Mouse (Mus musculus): ENCODE measurements at regions not wholly inside any gene's neighbourhood (a gene's known extent, or its start where the extent isn't known, plus 50 kb on each side); places are given as distances from the start of the nearest gene placed in this dataset.

DNA sequence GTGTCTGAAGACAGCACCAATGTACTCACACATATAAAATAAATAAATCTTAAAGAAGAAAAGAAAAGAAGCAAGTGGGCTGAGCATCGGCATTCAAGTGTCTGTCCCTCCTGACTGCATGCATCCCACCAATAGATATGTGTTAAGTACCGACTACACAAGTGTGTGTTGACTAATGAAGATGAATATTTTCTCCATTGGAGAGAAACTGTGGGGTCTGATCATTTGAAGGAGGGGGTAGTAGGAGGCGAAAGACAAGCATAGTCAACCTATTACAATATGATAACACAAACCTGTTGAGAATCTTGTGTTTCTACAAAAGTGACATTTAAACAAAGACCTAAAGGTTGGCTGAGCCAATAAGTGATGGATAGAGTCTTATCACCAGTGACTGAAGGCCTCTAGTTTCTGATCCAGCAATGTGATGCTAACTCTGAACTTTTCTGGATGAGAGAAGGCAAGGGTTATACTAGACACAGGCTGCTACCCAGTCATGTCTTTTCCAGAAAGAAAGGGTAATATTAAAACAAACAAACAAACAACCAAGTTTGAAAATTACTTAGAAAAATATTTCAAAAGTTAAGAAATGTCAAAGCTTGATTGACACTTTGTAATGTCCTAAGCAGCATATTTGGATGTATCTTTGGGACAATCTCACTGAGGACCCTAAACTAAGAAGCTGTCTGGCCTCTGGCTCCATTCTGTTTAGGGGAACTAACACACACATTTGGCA is 113.4 kb upstream of the Cpsf6 start:
- Histone ChIP-seq H3K27me3 (replicated peaks) (no peaks in the 10 kb centered on the region), H3K36me3 (replicated peaks in 1 of 2; ENCODE audit: control insufficient read depth in 1 of 2, insufficient read depth in 1 of 2, low read length in 1 of 2) (no peaks in the 10 kb centered on the region), H3K9ac (ENCODE audit: insufficient read depth, low read depth) (no peak overlapping the region), H3K4me3 (replicated peaks in 1 of 3; ENCODE audit: low read depth in 2 of 3, low read length in 2 of 3, poor library complexity in 1 of 3) (no peak overlapping the region), H3K4me1 (ENCODE audit: control insufficient read depth in 1 of 2, insufficient read depth in 2 of 2) (peaks cover 0 to 12% of the 10 kb centered on the region in 2 experiments; a peak in 2 of 4 replicates), H3K27ac (ENCODE audit: insufficient read depth, low read depth) (no peak overlapping the region), H3K9me3 (replicated peaks; ENCODE audit: low read length) (no peaks in the 10 kb centered on the region), H3K4me2 (ENCODE audit: insufficient read depth, low read depth, poor library complexity, severe bottlenecking) (no peak overlapping the region), H3K79me2 (replicated peaks; ENCODE audit: control insufficient read depth, extremely low read depth, insufficient read depth, poor library complexity, severe bottlenecking) (no peaks in the 10 kb centered on the region)
- DNase-seq (ENCODE audit: extremely low read depth) = no peak
- in situ Hi-C loops (cut with MboI; ENCODE audit: low pct_ligation_motif_present, low pct_unique_long_range_greater_than_20kb, low sequenced_read_pairs) = no loop called here
- no peak for TF ChIP-seq JUND (conservative IDR thresholded peaks at IDR 0.05; ENCODE audit: low read depth, low read length)
- TF ChIP-seq SIN3A (IDR thresholded peaks at IDR 0.05; ENCODE audit: low read length) = no peak
- TF ChIP-seq CHD2 (IDR thresholded peaks at IDR 0.05; ENCODE audit: low read length) = no peak
- TF ChIP-seq E2F4 (IDR thresholded peaks at IDR 0.05; ENCODE audit: insufficient replicate concordance, low read depth, low read length) = no peak
- no peak for TF ChIP-seq MAZ (IDR thresholded peaks at IDR 0.05; ENCODE audit: low read depth, low read length)
- TF ChIP-seq ZKSCAN1 (IDR thresholded peaks at IDR 0.05; ENCODE audit: borderline replicate concordance, low read depth, low read length) = no peak
- no peak for TF ChIP-seq POLR2AphosphoS2 (IDR thresholded peaks at IDR 0.05; ENCODE audit: low read depth, low read length)
- no peak for TF ChIP-seq RAD21 (IDR thresholded peaks at IDR 0.05; ENCODE audit: low read depth, low read length)
- TF ChIP-seq MAFK (IDR thresholded peaks at IDR 0.05; ENCODE audit: insufficient replicate concordance, low read length) = no peak
- TF ChIP-seq IRF4 (IDR thresholded peaks at IDR 0.05; ENCODE audit: low read depth, low read length) = no peak
- TF ChIP-seq CHD1 (IDR thresholded peaks at IDR 0.05; ENCODE audit: low read depth, low read length) = no peak
- no peak for TF ChIP-seq RCOR1 (conservative IDR thresholded peaks at IDR 0.05; ENCODE audit: low read depth, low read length)
- no peak for TF ChIP-seq UBTF (IDR thresholded peaks at IDR 0.05; ENCODE audit: low read depth, low read length)
- no peak for TF ChIP-seq MAX (IDR thresholded peaks at IDR 0.05; ENCODE audit: low read length)
- TF ChIP-seq ZC3H11A (IDR thresholded peaks at IDR 0.05; ENCODE audit: low read depth, low read length) = no peak
- TF ChIP-seq SMC3 (IDR thresholded peaks at IDR 0.05; ENCODE audit: low read depth, low read length) = no peak
- dilution Hi-C loops (cut with MboI; ENCODE audit: extremely low pct_ligation_motif_present, extremely low pct_unique_long_range_greater_than_20kb, low sequenced_read_pairs) = no loop called here

DNA sequence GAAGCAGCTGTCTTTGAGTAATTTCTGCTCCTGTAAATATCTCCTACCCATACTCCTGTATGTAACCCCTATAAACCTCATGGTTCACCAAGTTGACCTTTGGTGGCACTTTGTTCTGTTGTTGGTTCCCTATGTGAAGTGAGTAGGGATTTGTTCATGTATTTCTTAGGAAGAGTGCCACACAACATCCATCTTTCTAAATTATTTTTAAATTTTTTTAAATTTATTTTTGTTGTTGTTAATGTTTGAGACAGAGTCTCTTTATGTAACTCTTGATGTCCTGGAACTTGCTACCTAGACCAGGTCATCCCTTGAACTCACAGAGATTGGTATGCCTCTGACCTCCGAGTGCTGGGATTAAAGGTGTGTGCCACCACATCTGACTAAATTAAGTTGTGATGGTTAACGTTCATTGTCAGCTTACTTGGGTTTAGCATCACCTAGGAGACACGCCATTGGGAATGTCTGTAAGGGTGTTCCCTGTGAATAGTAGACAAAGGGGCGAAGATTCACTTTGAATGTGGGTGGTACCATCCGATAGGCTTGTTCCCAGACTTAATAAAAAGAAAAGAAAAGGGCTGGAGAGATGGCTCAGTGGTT is 112.7 kb upstream of the Cpsf6 start:
- Histone ChIP-seq H3K4me3 (replicated peaks in 1 of 3; ENCODE audit: low read depth in 2 of 3, low read length in 2 of 3, poor library complexity in 1 of 3) (no peak overlapping the region), H3K4me1 (ENCODE audit: control insufficient read depth in 1 of 2, insufficient read depth in 2 of 2) (peaks cover 0 to 12% of the 10 kb centered on the region in 2 experiments; a peak in 2 of 4 replicates), H3K9me3 (replicated peaks; ENCODE audit: low read length) (no peaks in the 10 kb centered on the region), H3K9ac (ENCODE audit: insufficient read depth, low read depth) (no peak overlapping the region), H3K27me3 (replicated peaks) (no peaks in the 10 kb centered on the region), H3K27ac (ENCODE audit: insufficient read depth, low read depth) (no peak overlapping the region), H3K79me2 (replicated peaks; ENCODE audit: control insufficient read depth, extremely low read depth, insufficient read depth, poor library complexity, severe bottlenecking) (no peaks in the 10 kb centered on the region), H3K4me2 (ENCODE audit: insufficient read depth, low read depth, poor library complexity, severe bottlenecking) (no peak overlapping the region), H3K36me3 (replicated peaks in 1 of 2; ENCODE audit: control insufficient read depth in 1 of 2, insufficient read depth in 1 of 2, low read length in 1 of 2) (no peaks in the 10 kb centered on the region)
- DNase-seq (ENCODE audit: extremely low read depth) = no peak
- dilution Hi-C loops (cut with MboI; ENCODE audit: extremely low pct_ligation_motif_present, extremely low pct_unique_long_range_greater_than_20kb, low sequenced_read_pairs) (no loop called here), in situ Hi-C loops (cut with MboI; ENCODE audit: low pct_ligation_motif_present, low pct_unique_long_range_greater_than_20kb, low sequenced_read_pairs) (no loop called here)
- TF ChIP-seq JUN (IDR thresholded peaks at IDR 0.05; ENCODE audit: insufficient read depth, low read depth, low read length) = no peak
- no peak for TF ChIP-seq RAD21 (IDR thresholded peaks at IDR 0.05; ENCODE audit: low read depth, low read length)
- TF ChIP-seq ZMIZ1 (IDR thresholded peaks at IDR 0.05; ENCODE audit: low read depth, low read length) = no peak
- TF ChIP-seq POLR2A (IDR thresholded peaks at IDR 0.05; ENCODE audit: low read depth, low read length) = no peak
- TF ChIP-seq NRF1 (IDR thresholded peaks at IDR 0.05; ENCODE audit: low read depth, low read length) = no peak
- TF ChIP-seq NELFE (IDR thresholded peaks at IDR 0.05; ENCODE audit: low read depth, low read length) = no peak
- no peak for TF ChIP-seq ELF1 (IDR thresholded peaks at IDR 0.05; ENCODE audit: low read depth, low read length)

Measured in CH12.LX (cell line).